Mouse (Mus musculus) effector memory CD4-positive, alpha-beta T cell, adult 5 months (primary cell): ENCODE results near the gene Cel. TPM values are rescaled to one million over a fixed set of nuclear protein-coding genes. Genes with fewer than 3 reads are reported as not detected.

Source experiments
- polyA plus RNA-seq: library from polyadenylated mRNA; unstranded; fragments of 100-300 nt; shearing (Covaris generic); gene quantifications from one replicate; pipeline ENCODE4 v1.2.1, GENCODE M21; 2017

Cel gene
- not detected for polyA plus RNA-seq

GRCm38 (mm10) chr2:28563303-28563702 lies at the start of gene Cel:
Gene Cel (minus strand): TSS chr2:28563403.

GRCm38 (mm10) chr2:28583651-28584050 lies 20.4 kb upstream of the Cel start, which contains the start of gene Gtf3c5:
Gene Gtf3c5 (minus strand): TSS chr2:28583751.

DNA sequence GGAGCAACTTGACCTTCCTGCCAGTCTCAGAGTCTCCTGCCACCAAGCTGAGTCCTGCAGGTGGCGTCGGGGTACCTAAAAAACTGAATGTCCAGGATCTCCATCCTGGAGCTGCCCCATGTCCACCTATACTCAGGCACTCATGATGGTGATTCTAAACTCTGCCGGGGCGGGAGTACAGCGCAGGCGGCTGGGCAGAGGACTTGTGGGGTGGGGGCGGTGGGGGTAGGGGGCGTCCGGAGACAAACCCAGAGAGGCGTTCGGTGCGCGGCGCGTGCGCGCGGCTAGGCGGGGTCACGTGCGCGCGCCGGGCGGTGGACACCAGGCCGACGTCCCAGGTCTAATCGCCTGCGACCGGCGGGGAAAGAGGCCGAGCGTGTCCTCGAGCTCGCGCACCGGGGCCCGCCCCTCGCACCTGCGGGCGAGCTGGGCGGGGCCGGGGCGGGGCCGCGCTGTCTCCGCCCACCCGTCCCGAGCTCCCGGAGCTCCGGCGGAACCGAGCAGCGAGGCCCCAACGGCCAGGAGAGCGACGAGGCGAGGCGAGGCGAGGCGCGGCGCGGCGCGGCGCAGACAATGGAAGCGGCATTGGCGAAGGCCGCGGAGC lies 50.3 kb downstream of the Cel start, which contains the start of gene Ralgds:
TSS of gene Ralgds (plus strand) at position 328 of the 604 bp plus-strand sequence.

GRCm38 (mm10) chr2:28505795-28506194 lies 57.4 kb downstream of the Cel start, which contains the start of gene Gm10134:
Gene Gm10134 (plus strand): TSS chr2:28506095.

Other genes with a start within 250 kb of the Cel start
- not detected for gene Ppp1r26, start 116.6 kb downstream of the Cel start, polyA plus RNA-seq
- not detected for gene 1700007K13Rik, start 97.1 kb downstream of the Cel start, polyA plus RNA-seq
- 9.2 TPM for gene Mrps2, start 95.3 kb downstream of the Cel start, polyA plus RNA-seq
- gene Gbgt1, start 66.5 kb downstream of the Cel start, polyA plus RNA-seq: not detected
- gene Gm10134, start 57.3 kb downstream of the Cel start, polyA plus RNA-seq: not detected
- 32.8 TPM for gene Ralgds, start 50.3 kb downstream of the Cel start, polyA plus RNA-seq
- 18.7 TPM for gene Gtf3c5, start 20.3 kb upstream of the Cel start, polyA plus RNA-seq
- not detected for gene Gfi1b, start 58.6 kb upstream of the Cel start, polyA plus RNA-seq
- 38.9 TPM for gene Tsc1, start 77.8 kb upstream of the Cel start, polyA plus RNA-seq
- not detected for gene Spaca9, start 136.3 kb upstream of the Cel start, polyA plus RNA-seq
- not detected for gene Ak8, start 136.8 kb upstream of the Cel start, polyA plus RNA-seq